Mouse (Mus musculus): ENCODE data around the gene Nsun7. TPM values are rescaled to one million over a fixed set of nuclear protein-coding genes. Genes with fewer than 3 reads are reported as not detected.

Nsun7 gene
- polyA plus RNA-seq, 1 experiment = 56.5 TPM

DNA sequence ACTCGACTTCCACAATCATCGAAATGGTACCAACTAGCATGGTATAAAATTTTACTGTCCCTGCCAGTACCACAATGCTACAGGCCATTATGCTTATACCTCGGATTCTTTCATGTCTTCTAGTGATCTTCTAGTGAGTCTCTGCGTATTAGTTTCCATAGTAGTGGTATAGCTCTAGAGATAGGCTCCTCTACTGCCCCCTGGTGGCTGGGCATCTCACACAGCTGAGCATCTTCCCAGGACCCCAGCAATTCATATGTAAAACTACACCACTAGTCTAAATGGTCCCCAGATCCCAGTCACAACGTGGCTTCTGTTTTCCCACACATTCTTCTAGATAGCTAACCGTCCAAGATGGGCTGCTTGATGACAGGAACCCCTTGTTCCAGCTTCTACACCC is 59.6 kb downstream of the Nsun7 start:
- Histone ChIP-seq H3K36me3 (ENCODE audit: control insufficient read depth, insufficient read depth, low read length) (no peaks in the 10 kb centered on the region), H3K27me3 (ENCODE audit: control insufficient read depth, insufficient read depth, low read length) (no peaks in the 10 kb centered on the region), H3K4me3 (ENCODE audit: control insufficient read depth, low read depth, low read length) (no peak overlapping the region), H3K27ac (ENCODE audit: control insufficient read depth, insufficient read depth, low read depth, low read length) (no peak overlapping the region), H3K4me1 (ENCODE audit: control insufficient read depth, insufficient read depth, low read length) (no peaks in the 10 kb centered on the region)
- TF ChIP-seq POLR2A (IDR thresholded peaks at IDR 0.05; ENCODE audit: control insufficient read depth, low read depth, low read length) (no peak), CTCF (IDR thresholded peaks at IDR 0.05; ENCODE audit: control insufficient read depth, insufficient read depth, insufficient replicate concordance, low read depth, low read length) (peak; percentile 55; the same call in 1 of the 2 replicates)

DNA sequence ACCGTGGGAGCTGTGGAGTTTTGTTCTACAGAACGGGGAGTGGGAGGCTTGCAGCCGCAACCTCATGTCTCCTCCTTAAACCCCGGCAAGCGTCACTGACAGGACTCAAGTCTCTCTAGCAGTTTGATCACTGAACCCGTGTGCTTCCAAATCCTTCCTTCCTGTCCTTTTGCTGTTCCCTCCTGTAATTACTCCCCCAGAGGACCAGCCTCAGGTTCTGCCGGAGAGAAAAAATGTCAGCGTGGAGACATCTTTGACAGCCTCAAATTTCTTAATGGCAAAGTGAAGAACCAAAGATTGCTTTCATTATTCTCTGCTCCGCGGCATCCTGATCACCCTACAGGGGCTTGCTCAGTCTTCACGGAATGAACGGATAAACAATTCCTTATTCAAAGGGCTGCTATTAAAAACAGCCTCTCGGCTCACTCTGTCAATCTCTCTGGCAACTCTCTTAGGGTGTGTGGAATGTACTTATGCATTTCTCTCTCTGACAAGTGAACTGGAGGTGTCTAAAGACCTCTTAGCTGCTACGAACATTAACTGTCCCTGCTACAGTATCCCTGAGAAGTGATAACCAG is 60.2 kb downstream of the Nsun7 start:
- Histone ChIP-seq H3K4me1 (ENCODE audit: control insufficient read depth, insufficient read depth, low read length) (no peaks in the 10 kb centered on the region), H3K4me3 (ENCODE audit: control insufficient read depth, low read depth, low read length) (no peak overlapping the region), H3K36me3 (ENCODE audit: control insufficient read depth, insufficient read depth, low read length) (no peaks in the 10 kb centered on the region), H3K27me3 (ENCODE audit: control insufficient read depth, insufficient read depth, low read length) (no peaks in the 10 kb centered on the region), H3K27ac (ENCODE audit: control insufficient read depth, insufficient read depth, low read depth, low read length) (no peak overlapping the region)
- TF ChIP-seq POLR2A (IDR thresholded peaks at IDR 0.05; ENCODE audit: control insufficient read depth, low read depth, low read length) = no peak
- no peak for TF ChIP-seq CTCF (IDR thresholded peaks at IDR 0.05; ENCODE audit: control insufficient read depth, insufficient read depth, insufficient replicate concordance, low read depth, low read length)

GRCm38 (mm10) chr5:66323131-66323530 is 63.4 kb downstream of the Nsun7 start:
- H3K4me1 ChIP-seq (ENCODE audit: control insufficient read depth, insufficient read depth, low read length) = no peaks in the 10 kb centered on the region
- no peak overlapping the region for H3K4me3 ChIP-seq (ENCODE audit: control insufficient read depth, low read depth, low read length)
- no peaks in the 10 kb centered on the region for H3K36me3 ChIP-seq (ENCODE audit: control insufficient read depth, insufficient read depth, low read length)
- no peak overlapping the region for H3K27ac ChIP-seq (ENCODE audit: control insufficient read depth, insufficient read depth, low read depth, low read length)
- no peaks in the 10 kb centered on the region for H3K27me3 ChIP-seq (ENCODE audit: control insufficient read depth, insufficient read depth, low read length)
- TF ChIP-seq CTCF (IDR thresholded peaks at IDR 0.05; ENCODE audit: control insufficient read depth, insufficient read depth, insufficient replicate concordance, low read depth, low read length) = no peak
- no peak for TF ChIP-seq POLR2A (IDR thresholded peaks at IDR 0.05; ENCODE audit: control insufficient read depth, low read depth, low read length)

DNA sequence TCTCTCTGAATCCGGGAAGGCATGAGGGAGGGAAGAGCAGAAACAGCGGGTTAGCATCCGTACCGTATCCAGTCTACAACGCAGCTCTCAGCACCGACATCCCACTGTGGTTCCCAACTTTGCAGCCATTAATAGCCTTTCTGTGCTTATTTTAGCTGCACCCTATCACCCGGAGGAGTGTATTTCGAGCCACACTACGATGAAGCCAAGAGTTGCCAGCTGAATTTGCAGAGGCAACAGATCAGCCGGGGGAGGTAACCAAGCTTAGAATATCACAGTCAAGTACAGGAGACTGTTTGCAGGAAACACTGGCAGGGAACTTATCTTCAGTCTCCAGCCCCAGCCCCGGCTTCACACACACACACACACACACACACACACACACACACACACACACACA is 63.9 kb downstream of the Nsun7 start:
- Histone ChIP-seq H3K27me3 (ENCODE audit: control insufficient read depth, insufficient read depth, low read length) (no peaks in the 10 kb centered on the region), H3K4me3 (ENCODE audit: control insufficient read depth, low read depth, low read length) (no peak overlapping the region), H3K36me3 (ENCODE audit: control insufficient read depth, insufficient read depth, low read length) (no peaks in the 10 kb centered on the region), H3K27ac (ENCODE audit: control insufficient read depth, insufficient read depth, low read depth, low read length) (no peak overlapping the region), H3K4me1 (ENCODE audit: control insufficient read depth, insufficient read depth, low read length) (no peaks in the 10 kb centered on the region)
- no peak for TF ChIP-seq CTCF (IDR thresholded peaks at IDR 0.05; ENCODE audit: control insufficient read depth, insufficient read depth, insufficient replicate concordance, low read depth, low read length)
- no peak for TF ChIP-seq POLR2A (IDR thresholded peaks at IDR 0.05; ENCODE audit: control insufficient read depth, low read depth, low read length)

DNA sequence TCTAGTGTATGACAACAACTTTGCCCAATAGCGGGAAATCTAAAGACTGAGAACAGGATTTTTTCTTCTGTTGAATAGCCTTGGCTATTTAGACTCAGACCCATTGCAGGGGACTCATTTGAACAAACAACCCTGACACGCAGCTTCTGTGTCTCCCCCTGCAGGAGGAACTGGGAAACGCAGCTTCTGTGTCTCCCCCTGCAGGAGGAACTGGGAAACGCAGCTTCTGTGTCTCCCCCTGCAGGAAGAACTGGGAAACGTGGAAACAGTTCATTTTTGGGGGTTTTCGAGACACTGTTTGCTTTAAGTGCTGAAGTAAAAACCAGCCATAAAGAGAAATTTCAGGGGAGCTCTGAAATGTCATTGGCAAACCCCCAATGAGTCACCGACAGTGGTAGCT is 66.7 kb downstream of the Nsun7 start:
- no peak overlapping the region for H3K27ac ChIP-seq (ENCODE audit: control insufficient read depth, insufficient read depth, low read depth, low read length)
- TF ChIP-seq POLR2A (IDR thresholded peaks at IDR 0.05; ENCODE audit: control insufficient read depth, low read depth, low read length) (no peak), CTCF (IDR thresholded peaks at IDR 0.05; ENCODE audit: control insufficient read depth, insufficient read depth, insufficient replicate concordance, low read depth, low read length) (peak; percentile 90)
- no peaks in the 10 kb centered on the region for H3K4me1 ChIP-seq (ENCODE audit: control insufficient read depth, insufficient read depth, low read length)
- no peaks in the 10 kb centered on the region for H3K36me3 ChIP-seq (ENCODE audit: control insufficient read depth, insufficient read depth, low read length)
- no peaks in the 10 kb centered on the region for H3K27me3 ChIP-seq (ENCODE audit: control insufficient read depth, insufficient read depth, low read length)
- H3K4me3 ChIP-seq (ENCODE audit: control insufficient read depth, low read depth, low read length) = no peak overlapping the region

GRCm38 (mm10) chr5:66327949-66328726 is 68.4 kb downstream of the Nsun7 start:
- no peaks in the 10 kb centered on the region for H3K4me1 ChIP-seq (ENCODE audit: control insufficient read depth, insufficient read depth, low read length)
- no peak for TF ChIP-seq CTCF (IDR thresholded peaks at IDR 0.05; ENCODE audit: control insufficient read depth, insufficient read depth, insufficient replicate concordance, low read depth, low read length)
- TF ChIP-seq POLR2A (IDR thresholded peaks at IDR 0.05; ENCODE audit: control insufficient read depth, low read depth, low read length) = no peak
- H3K27me3 ChIP-seq (ENCODE audit: control insufficient read depth, insufficient read depth, low read length) = no peaks in the 10 kb centered on the region
- H3K36me3 ChIP-seq (ENCODE audit: control insufficient read depth, insufficient read depth, low read length) = no peaks in the 10 kb centered on the region
- no peak overlapping the region for H3K27ac ChIP-seq (ENCODE audit: control insufficient read depth, insufficient read depth, low read depth, low read length)
- H3K4me3 ChIP-seq (ENCODE audit: control insufficient read depth, low read depth, low read length) = no peak overlapping the region

DNA sequence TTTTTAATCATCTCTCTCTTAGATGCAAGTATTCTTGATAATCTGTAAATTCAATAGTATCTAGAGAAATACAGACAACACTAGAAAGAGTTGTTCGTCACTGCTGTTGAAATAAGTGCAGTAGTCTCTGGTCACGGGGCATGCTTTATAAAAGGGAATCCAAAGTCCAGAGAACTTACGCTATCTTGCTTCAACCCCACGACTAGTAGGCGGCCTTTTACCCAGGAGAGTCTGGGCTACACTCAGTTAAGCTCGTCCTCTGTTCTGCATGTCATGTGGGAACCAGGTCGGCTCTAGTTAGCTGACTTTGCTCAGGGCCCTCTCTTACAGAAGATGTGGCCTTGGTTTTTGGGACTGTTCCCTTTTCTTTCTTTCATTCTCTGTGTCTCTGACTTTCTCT is 69.1 kb downstream of the Nsun7 start:
- Histone ChIP-seq H3K36me3 (ENCODE audit: control insufficient read depth, insufficient read depth, low read length) (no peaks in the 10 kb centered on the region), H3K27ac (ENCODE audit: control insufficient read depth, insufficient read depth, low read depth, low read length) (no peak overlapping the region), H3K27me3 (ENCODE audit: control insufficient read depth, insufficient read depth, low read length) (no peaks in the 10 kb centered on the region), H3K4me3 (ENCODE audit: control insufficient read depth, low read depth, low read length) (no peak overlapping the region), H3K4me1 (ENCODE audit: control insufficient read depth, insufficient read depth, low read length) (no peaks in the 10 kb centered on the region)
- TF ChIP-seq POLR2A (IDR thresholded peaks at IDR 0.05; ENCODE audit: control insufficient read depth, low read depth, low read length) (no peak), CTCF (IDR thresholded peaks at IDR 0.05; ENCODE audit: control insufficient read depth, insufficient read depth, insufficient replicate concordance, low read depth, low read length) (no peak)
